Mouse (Mus musculus): ENCODE measurements around the gene Tnfrsf18. TPM values are rescaled to one million over a fixed set of nuclear protein-coding genes. Genes with fewer than 3 reads are reported as not detected.
A peak's percentile ranks its signal among the peaks of the same experiment; 100 is the strongest.

Tnfrsf18 gene
- 1.6 and 2.7 TPM in 2 replicates for polyA plus RNA-seq (2015; fragmentation: Nextera tagmentation; extraction: Ambion mirVana)

DNA sequence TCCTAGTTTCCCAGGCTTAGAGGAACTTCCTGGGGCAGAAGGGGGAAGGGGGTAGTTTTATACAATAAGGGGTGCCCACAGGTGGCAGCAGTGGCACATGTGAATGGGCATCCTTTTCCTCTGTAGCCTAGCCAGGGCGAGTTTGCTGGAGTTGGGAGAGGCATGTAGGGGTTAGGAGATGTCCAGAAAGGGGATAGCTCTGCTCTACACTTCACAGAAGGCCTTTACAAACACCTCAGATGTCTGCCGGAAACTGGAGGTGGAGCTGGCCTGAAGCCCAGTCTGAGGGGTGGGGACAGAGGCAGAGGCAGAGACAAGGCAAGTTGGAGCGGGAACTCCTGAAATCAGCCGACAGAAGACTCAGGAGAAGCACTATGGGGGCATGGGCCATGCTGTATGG, at the start of gene Tnfrsf18:
Tnfrsf18 (plus strand) TSS at position 152 of the 400 bp plus-strand sequence.
- H3K4me1 ChIP-seq (replicated peaks), result peaks cover 10% of the 10 kb centered on the region
- H3K4me2 ChIP-seq, result no peak within 1 kb of the TSS
- no peak for ATAC-seq (ENCODE audit: low read depth)
- no peak within 1 kb of the TSS for H3K4me3 ChIP-seq
- no peak within 1 kb of the TSS for H3K9ac ChIP-seq
- H3K9me3 ChIP-seq, result no peaks in the 10 kb centered on the region
- 64% methylated on average over 4 of the region's 4 CpGs for WGBS
- peaks cover 37% of the 10 kb centered on the region for H3K36me3 ChIP-seq
- H3K27me3 ChIP-seq, result no peaks in the 10 kb centered on the region
- H3K27ac ChIP-seq (replicated peaks), result no peak within 1 kb of the TSS

DNA sequence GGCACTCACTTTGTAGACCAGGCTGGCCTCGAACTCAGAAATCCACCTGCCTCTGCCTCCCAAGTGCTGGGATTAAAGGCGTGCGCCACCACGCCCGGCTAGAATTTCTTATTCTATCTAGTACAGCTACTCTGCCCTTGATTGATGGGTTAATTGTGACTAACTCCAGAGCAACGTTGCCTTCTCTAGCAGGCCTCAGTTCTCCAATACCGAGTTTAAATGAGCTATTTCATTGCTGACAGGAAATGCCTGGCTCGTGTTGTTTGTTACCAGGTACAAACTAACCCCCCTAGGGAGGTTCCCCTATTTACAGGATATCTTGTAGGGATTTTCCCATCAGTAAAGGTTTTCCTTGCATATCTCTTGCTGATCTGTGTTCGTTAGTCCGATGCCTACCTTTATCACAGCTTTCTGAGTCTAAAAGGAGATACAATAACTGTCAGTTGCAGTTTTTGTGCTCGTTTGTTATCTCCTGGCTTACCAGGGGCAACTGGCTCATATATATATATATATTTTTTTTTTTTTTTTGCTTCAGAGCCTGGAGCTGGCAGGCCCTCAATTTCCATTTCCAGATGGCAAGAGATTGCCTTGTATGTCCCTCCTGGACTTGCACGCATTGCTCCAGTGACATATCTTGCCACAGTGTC, 44.4 kb upstream of the Tnfrsf18 start:
- no peak overlapping the region for H3K4me2 ChIP-seq
- no peaks in the 10 kb centered on the region for H3K36me3 ChIP-seq
- peaks cover 2% of the 10 kb centered on the region; the same call in 1 of the 2 replicates for H3K9me3 ChIP-seq
- no peak for ATAC-seq (ENCODE audit: low read depth)
- no peak overlapping the region for H3K27ac ChIP-seq (replicated peaks)
- H3K4me1 ChIP-seq (replicated peaks), result 0 out of 2 replicates have a peak, but pooled peaks cover 8% of the 10 kb centered on the region
- WGBS, result 79% methylated on average over 12 of the region's 12 CpGs
- H3K27me3 ChIP-seq, result no peaks in the 10 kb centered on the region
- no peak overlapping the region for H3K9ac ChIP-seq
- H3K4me3 ChIP-seq, result no peak overlapping the region

DNA sequence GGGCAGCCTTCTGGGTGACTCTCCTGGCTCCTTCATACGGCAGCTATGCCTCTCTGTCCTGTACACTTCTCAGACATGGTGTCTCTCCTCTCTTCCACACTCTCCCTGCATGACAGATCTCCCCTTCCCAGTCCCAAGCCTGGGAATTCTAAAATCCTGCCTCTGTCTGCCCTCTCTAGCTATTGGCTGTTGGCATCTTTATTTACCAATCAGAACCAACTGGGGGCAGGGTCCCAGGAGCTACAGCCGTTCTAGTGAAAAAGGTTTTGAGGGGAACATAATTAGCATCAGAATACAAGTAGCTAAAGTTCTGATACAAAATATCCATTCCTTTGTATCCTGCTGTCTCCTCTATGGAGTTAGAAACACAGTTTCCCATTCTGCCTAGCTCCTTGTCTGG, 42.2 kb upstream of the Tnfrsf18 start:
- H3K27me3 ChIP-seq, result no peaks in the 10 kb centered on the region
- no peak for ATAC-seq (ENCODE audit: low read depth)
- H3K36me3 ChIP-seq, result no peaks in the 10 kb centered on the region
- no peak overlapping the region for H3K4me2 ChIP-seq
- H3K9me3 ChIP-seq, result no peaks in the 10 kb centered on the region
- H3K4me3 ChIP-seq, result no peak overlapping the region
- H3K27ac ChIP-seq (replicated peaks), result no peak overlapping the region
- H3K4me1 ChIP-seq (replicated peaks), result 0 out of 2 replicates have a peak, but pooled peaks cover 8% of the 10 kb centered on the region
- 16% methylated on average over 2 of the region's 2 CpGs for WGBS
- no peak overlapping the region for H3K9ac ChIP-seq

DNA sequence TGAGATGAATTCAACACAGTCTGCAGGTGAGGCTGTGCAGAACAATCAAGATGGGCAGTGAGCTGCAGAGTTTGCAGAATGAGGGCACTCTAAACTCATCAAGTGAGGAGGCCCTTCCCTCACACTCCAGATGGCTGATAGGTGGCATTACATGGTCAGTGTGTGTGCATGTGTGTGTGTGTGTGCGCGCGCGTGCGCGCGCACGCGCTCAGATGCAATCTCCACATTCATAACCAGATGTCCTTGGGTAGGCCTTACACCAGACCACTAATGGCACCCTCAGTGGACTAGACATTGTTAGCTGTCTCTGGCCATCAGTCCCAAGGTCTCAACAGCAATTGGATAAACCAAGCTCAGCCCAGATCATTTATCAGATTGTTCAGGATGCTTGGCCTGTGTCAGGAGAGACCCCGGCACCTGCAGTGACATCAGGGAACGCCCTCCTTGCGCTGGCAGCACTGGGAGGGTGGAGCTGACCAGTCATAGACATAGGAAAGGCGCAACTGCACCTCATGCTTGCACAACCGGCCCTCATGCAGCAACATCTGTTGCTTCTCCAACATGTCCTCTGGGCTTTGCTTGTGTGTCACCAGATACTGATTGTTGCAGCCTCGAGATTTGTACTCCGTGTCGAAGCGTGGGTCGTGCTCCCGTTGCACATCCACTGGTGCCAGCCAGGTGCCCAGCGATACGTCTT, 34.6 kb upstream of the Tnfrsf18 start:
- peak overlapping the region; percentile 99 for H3K4me2 ChIP-seq
- H3K4me1 ChIP-seq (replicated peaks), result peaks cover 46% of the 10 kb centered on the region
- 0 out of 2 replicates have a peak, but pooled peaks have one; percentile 0 for ATAC-seq (ENCODE audit: low read depth)
- H3K9me3 ChIP-seq, result no peaks in the 10 kb centered on the region
- 90% methylated on average over 22 of the region's 22 CpGs for WGBS
- H3K27me3 ChIP-seq, result no peaks in the 10 kb centered on the region
- H3K27ac ChIP-seq (replicated peaks), result peak overlapping the region; percentile 95
- H3K4me3 ChIP-seq, result peak overlapping the region; percentile 76
- peak overlapping the region; percentile 83 for H3K9ac ChIP-seq
- peaks cover 4% of the 10 kb centered on the region; the same call in 1 of the 2 replicates for H3K36me3 ChIP-seq

DNA sequence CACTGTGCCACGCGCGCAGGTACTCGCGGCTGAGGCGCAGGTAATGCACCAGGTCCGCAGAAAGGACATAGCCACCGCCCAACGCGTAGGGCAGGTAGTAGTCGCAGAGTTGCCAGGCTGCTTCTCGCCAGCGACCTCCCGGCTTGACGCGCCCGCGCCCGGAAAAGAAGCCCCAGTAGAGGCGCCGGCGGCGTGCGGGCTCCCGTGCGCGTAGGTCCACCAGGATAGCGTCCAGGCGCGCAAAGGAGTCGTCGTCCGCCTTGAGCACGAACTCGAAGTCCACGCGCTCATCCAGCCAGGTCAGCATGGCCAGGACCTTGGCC, 34.1 kb upstream of the Tnfrsf18 start:
- WGBS, result 30% methylated on average over 37 of the region's 37 CpGs
- peak; percentile 14; the same call in 1 of the 2 replicates for ATAC-seq (ENCODE audit: low read depth)
- Histone ChIP-seq H3K4me3 (peak overlapping the region; percentile 76), H3K9ac (peak overlapping the region; percentile 83), H3K27ac (replicated peaks) (peak overlapping the region; percentile 95), H3K9me3 (no peaks in the 10 kb centered on the region), H3K4me2 (peak overlapping the region; percentile 99), H3K36me3 (peaks cover 9% of the 10 kb centered on the region), H3K4me1 (replicated peaks) (peaks cover 49% of the 10 kb centered on the region), H3K27me3 (no peaks in the 10 kb centered on the region)

DNA sequence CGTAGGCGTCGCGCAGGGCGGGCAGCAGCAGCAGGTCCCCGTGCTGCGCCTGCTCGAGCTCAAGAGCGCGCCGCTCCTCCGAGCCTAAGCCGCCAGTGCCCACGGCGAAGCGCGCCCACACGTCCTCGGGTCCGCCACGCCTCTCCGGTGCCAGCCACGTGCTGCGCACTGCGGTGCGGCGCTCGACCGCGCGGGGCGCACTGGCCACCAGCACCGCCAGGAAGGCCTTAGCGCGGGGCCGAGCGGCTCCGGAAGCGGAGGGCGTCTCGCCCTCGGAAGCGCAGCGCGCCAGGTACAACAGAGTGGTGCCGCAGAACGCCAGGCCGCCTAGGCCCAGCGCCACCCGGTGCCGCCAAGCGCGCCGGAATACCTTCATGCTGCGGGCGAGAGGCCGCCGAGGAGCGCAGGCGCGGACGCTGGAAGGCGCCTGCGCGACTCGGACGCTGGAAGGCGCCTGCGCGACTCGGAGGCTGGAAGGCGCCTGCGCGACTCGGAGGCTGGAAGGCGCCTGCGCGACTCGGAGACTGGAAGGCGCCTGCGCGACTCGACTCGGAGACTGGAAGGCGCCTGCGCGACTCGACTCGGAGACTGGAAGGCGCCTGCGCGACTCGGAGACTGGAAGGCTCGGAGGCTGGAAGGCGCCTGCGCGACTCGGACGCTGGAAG, 33.6 kb upstream of the Tnfrsf18 start, which contains the start of the genes B3galt6 and Sdf4:
B3galt6 (minus strand) TSS at position 409 of the 665 bp plus-strand sequence.
Sdf4 (plus strand) TSS at position 632 of the 665 bp plus-strand sequence.
- Histone ChIP-seq H3K4me3 (peak within 1 kb of the TSS; percentile 76), H3K9ac (peak within 1 kb of the TSS; percentile 83), H3K4me2 (peak within 1 kb of the TSS; percentile 99), H3K9me3 (no peaks in the 10 kb centered on the region), H3K4me1 (replicated peaks) (peaks cover 49% of the 10 kb centered on the region), H3K27ac (replicated peaks) (peak within 1 kb of the TSS; percentile 96), H3K36me3 (peaks cover 14% of the 10 kb centered on the region), H3K27me3 (no peaks in the 10 kb centered on the region)
- peak; percentile 88 for ATAC-seq (ENCODE audit: low read depth)
- WGBS, result under 1% methylated on average over 98 of the region's 99 CpGs

DNA sequence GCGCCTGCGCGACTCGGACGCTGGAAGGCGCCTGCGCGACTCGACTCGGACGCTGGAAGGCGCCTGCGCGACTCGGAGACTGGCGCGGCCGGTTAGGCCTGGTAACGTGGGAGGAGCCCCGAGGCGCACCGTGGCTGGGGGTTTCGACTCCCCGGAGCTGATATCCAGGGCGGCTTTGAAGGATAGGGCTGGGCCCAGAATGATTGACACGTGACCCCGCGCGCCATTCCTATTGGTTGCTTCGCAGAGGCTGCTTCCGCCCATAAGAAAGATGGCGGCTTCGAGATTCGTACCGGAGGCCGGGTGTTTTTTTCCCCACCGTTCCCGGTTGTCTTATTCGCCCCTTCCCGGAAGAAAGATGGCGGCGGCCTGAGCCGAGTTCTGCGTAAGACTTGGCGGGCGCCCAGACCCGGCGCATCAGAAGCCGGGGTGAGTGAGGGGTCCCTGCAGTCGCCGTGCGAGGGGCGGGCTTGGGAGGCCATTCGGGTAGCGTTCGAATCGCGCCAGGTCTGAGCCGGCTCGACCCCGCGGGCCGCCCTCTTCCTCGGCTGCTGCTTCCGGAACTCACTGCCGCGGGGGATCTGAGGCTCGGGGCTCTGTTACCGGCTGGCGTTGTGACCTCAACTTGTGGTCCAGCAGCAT, 32.9 kb upstream of the Tnfrsf18 start:
- peak overlapping the region; percentile 78 for H3K4me2 ChIP-seq
- H3K27ac ChIP-seq (replicated peaks), result peak overlapping the region; percentile 96
- peaks cover 49% of the 10 kb centered on the region for H3K4me1 ChIP-seq (replicated peaks)
- peaks cover 21% of the 10 kb centered on the region for H3K36me3 ChIP-seq
- peak; percentile 87 for ATAC-seq (ENCODE audit: low read depth)
- peak overlapping the region; percentile 76 for H3K4me3 ChIP-seq
- peak overlapping the region; percentile 78 for H3K9ac ChIP-seq
- WGBS, result 0% methylated on average over 70 of the region's 70 CpGs
- H3K27me3 ChIP-seq, result no peaks in the 10 kb centered on the region
- H3K9me3 ChIP-seq, result no peaks in the 10 kb centered on the region

DNA sequence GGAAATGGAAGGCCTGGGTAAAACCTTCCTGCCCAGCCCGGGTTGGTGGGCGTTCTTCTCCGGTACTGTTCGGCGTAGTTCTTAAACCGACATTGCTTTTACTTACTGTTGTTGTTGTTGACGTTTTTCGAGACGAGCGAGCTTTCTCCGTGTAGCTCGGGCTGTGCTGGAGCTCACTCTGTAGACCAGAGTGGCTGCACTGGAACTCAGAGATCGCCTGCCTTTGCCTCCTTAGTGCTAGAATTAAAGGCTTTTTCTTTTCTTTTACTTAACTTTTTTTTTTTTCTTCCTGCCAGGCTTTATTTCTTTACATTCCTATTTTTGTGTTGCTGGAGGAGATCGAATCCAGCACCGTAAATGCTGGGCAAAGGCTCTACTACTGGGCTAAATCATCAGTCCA, 32.4 kb upstream of the Tnfrsf18 start:
- Histone ChIP-seq H3K4me3 (peak overlapping the region; percentile 76), H3K36me3 (peaks cover 26% of the 10 kb centered on the region), H3K27ac (replicated peaks) (peak overlapping the region; percentile 96), H3K27me3 (no peaks in the 10 kb centered on the region), H3K9me3 (no peaks in the 10 kb centered on the region), H3K4me1 (replicated peaks) (peaks cover 49% of the 10 kb centered on the region), H3K9ac (peak overlapping the region; percentile 78), H3K4me2 (peak overlapping the region; percentile 78)
- WGBS, result 5% methylated on average over 15 of the region's 15 CpGs
- ATAC-seq (ENCODE audit: low read depth), result no peak; the same call in 1 of the 2 replicates

DNA sequence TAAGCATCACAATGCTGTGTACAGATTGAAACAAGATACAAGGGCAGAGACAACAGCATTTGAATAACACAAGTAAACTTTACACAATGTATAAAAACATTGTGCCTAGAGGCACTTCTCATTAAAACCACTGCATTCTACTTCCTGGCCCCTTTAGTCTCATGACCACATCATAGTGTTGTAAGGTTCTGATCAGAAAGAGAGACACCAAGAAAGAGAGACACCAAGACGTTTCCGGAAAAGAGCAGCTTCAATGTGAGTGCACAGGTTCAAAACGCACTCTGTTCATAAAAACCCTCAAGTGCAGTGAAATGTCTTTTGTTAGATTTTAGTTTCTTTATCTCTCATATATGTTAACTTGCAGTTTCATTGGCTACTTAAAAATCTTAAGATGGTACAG, 21.9 kb upstream of the Tnfrsf18 start:
- no peaks in the 10 kb centered on the region for H3K4me1 ChIP-seq (replicated peaks)
- 93% methylated on average over 3 of the region's 3 CpGs for WGBS
- ATAC-seq (ENCODE audit: low read depth), result no peak
- no peak overlapping the region for H3K9ac ChIP-seq
- no peak overlapping the region for H3K4me2 ChIP-seq
- H3K36me3 ChIP-seq, result peaks cover 94% of the 10 kb centered on the region
- H3K4me3 ChIP-seq, result no peak overlapping the region
- H3K27me3 ChIP-seq, result no peaks in the 10 kb centered on the region
- H3K27ac ChIP-seq (replicated peaks), result no peak overlapping the region
- H3K9me3 ChIP-seq, result no peaks in the 10 kb centered on the region

DNA sequence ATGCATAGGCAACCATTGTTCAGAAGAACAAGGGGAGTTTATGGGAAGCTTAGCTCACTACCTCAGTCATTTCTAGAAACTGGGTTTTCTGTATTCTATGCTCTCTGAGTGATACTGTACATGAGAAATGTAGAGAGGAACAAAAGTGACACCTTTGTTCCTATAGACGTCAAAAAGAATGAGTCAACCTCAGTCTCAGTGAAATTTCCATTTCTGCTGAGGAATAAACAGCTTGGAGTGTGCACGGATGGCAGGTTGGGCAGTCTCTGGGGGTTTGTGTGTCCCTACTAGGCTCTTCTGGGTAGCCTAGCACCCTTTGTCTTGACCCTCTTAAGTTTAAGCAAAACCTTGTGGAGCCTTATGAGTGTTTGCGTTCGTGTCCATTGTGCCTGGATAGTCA, 17.6 kb upstream of the Tnfrsf18 start:
- H3K4me3 ChIP-seq, result no peak overlapping the region
- H3K27me3 ChIP-seq, result no peaks in the 10 kb centered on the region
- no peaks in the 10 kb centered on the region for H3K4me1 ChIP-seq (replicated peaks)
- H3K36me3 ChIP-seq, result peaks cover 95% of the 10 kb centered on the region
- H3K27ac ChIP-seq (replicated peaks), result no peak overlapping the region
- ATAC-seq (ENCODE audit: low read depth), result no peak
- no peak overlapping the region for H3K4me2 ChIP-seq
- 95% methylated on average over 4 of the region's 4 CpGs for WGBS
- H3K9ac ChIP-seq, result no peak overlapping the region
- H3K9me3 ChIP-seq, result no peaks in the 10 kb centered on the region

DNA sequence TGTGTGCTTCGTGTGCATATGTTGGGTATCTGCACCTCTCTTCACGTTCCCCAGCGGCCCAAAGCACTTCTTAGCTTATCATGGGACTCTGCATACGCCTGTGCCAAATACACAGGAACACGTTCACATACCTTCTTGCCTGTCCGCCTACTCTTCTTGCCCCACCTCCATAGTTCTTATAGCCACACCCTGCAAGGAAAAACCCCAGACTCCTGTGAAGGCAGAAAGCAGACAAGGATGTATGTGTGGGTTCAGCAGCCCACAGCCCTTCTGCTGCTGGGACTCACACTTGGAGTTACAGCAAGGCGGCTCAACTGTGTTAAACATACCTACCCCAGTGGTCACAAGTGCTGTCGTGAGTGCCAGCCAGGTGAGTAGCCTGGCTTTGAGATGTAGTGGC, 12.3 kb upstream of the Tnfrsf18 start, which contains the start of gene Tnfrsf4:
Tnfrsf4 (plus strand) TSS at position 207 of the 400 bp plus-strand sequence.
- no peaks in the 10 kb centered on the region for H3K27me3 ChIP-seq
- H3K36me3 ChIP-seq, result peaks cover 79% of the 10 kb centered on the region
- H3K27ac ChIP-seq (replicated peaks), result no peak within 1 kb of the TSS
- H3K4me1 ChIP-seq (replicated peaks), result no peaks in the 10 kb centered on the region
- H3K4me3 ChIP-seq, result no peak within 1 kb of the TSS
- ATAC-seq (ENCODE audit: low read depth), result no peak
- H3K9ac ChIP-seq, result no peak within 1 kb of the TSS
- no peaks in the 10 kb centered on the region for H3K9me3 ChIP-seq
- WGBS, result 90% methylated on average over 8 of the region's 8 CpGs
- no peak within 1 kb of the TSS for H3K4me2 ChIP-seq
